8 mouse cellular contexts compared by ENCODE assay signal in the genomic region with DNA sequence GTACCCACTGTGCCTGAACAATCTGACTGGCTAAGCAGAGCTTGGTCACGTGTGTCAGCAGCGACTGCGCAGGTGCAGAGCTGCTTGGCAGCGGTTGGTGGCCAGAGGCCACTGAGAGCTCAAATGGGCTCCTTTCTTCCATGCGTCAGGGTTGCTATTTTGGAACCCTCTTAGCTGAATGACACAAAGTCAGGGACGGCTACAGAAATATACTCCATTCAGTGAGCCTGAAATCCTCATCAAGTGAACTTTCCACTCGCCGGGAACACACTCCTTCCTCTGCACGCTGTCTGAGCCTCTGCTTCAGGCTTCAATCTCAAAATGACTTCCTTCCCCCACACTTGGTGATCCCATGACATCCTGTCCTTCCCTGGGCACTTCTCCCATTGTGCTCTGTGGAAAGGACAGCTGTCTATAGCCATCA. TPM values are rescaled to one million over a fixed set of nuclear protein-coding genes. Genes with fewer than 3 reads are reported as not detected.
DNase-seq lines count a peak whose midpoint lies in the region; ATAC-seq and TF ChIP-seq lines count a peak whose summit lies in the region.

No protein-coding gene starts in this region.

- no peak for TF ChIP-seq CTCF in layer of hippocampus, adult 2 months (conservative IDR thresholded peaks at IDR 0.05)
- TF ChIP-seq CTCF in kidney, postnatal 0 days (IDR thresholded peaks at IDR 0.05; ENCODE audit: low read depth): no peak

- no peaks in the 10 kb centered on the region for H3K9me3 ChIP-seq in kidney, postnatal 0 days (replicated peaks; ENCODE audit: low read length)
- H3K9me3 ChIP-seq in neural tube, embryonic 15.5 days (replicated peaks): no peaks in the 10 kb centered on the region

- peak overlapping the region; percentile 78 for H3K27ac ChIP-seq in layer of hippocampus, adult 2 months
- H3K27ac ChIP-seq in kidney, postnatal 0 days: peak overlapping the region; percentile 86
- peak overlapping the region; percentile 10; the same call in 1 of the 2 replicates for H3K27ac ChIP-seq in neural tube, embryonic 15.5 days (replicated peaks)

- peaks cover 23% of the 10 kb centered on the region; the same call in 1 of the 2 replicates for H3K4me1 ChIP-seq in kidney, postnatal 0 days (replicated peaks; ENCODE audit: insufficient read depth, low read length)
- peaks cover 25% of the 10 kb centered on the region for H3K4me1 ChIP-seq in neural tube, embryonic 15.5 days

- H3K27me3 ChIP-seq in kidney, postnatal 0 days (ENCODE audit: insufficient read depth, low read length): no peaks in the 10 kb centered on the region
- H3K27me3 ChIP-seq in neural tube, embryonic 15.5 days (replicated peaks): no peaks in the 10 kb centered on the region

- peaks cover 8% of the 10 kb centered on the region for H3K36me3 ChIP-seq in kidney, postnatal 0 days (ENCODE audit: insufficient read depth, low read length)
- H3K36me3 ChIP-seq in neural tube, embryonic 15.5 days: peaks cover 12% of the 10 kb centered on the region

- 52% methylated on average over 9 of the region's 9 CpGs for WGBS in kidney, postnatal 0 days
- WGBS in neural tube, embryonic 15.5 days: 55% methylated on average over 9 of the region's 9 CpGs

- no peak overlapping the region for H3K4me2 ChIP-seq in kidney, postnatal 0 days (ENCODE audit: low read length)
- H3K4me2 ChIP-seq in neural tube, embryonic 15.5 days: no peak overlapping the region

- DNase-seq in layer of hippocampus, adult 2 months (ENCODE audit: low spot score in 2 of 2): peak in 1 of 2 experiments; percentile 51
- no peak for DNase-seq in layer of hippocampus, adult 9-10 months (ENCODE audit: low spot score)
- peak; percentile 31 to 54 for DNase-seq in cerebellum, postnatal 36 days
- DNase-seq in gastrocnemius, postnatal 36 days: peak; percentile 53 to 72
- no peak for DNase-seq in kidney, postnatal 0 days (ENCODE audit: low spot score)
- no peak for DNase-seq in thymus, postnatal 0 days (ENCODE audit: low spot score)
- DNase-seq in retina, postnatal 1 day: no peak

- no peak overlapping the region for H3K9ac ChIP-seq in kidney, postnatal 0 days (ENCODE audit: low read depth, low read length)
- H3K9ac ChIP-seq in neural tube, embryonic 15.5 days (replicated peaks): no peak overlapping the region

- no peak overlapping the region; the same call in 1 of the 2 replicates for H3K4me3 ChIP-seq in layer of hippocampus, adult 2 months
- no peak overlapping the region for H3K4me3 ChIP-seq in kidney, postnatal 0 days (replicated peaks; ENCODE audit: low read depth, low read length)
- no peak overlapping the region for H3K4me3 ChIP-seq in neural tube, embryonic 15.5 days (replicated peaks)

- intact Hi-C loops in gastrocnemius, postnatal 36 days (cut with DNase I): no loop called here

- ATAC-seq in kidney, postnatal 0 days (replicated peaks; ENCODE audit: low FRiP score, low read depth): no peak
- ATAC-seq in neural tube, embryonic 15.5 days (ENCODE audit: low FRiP score): no peak

RNA-seq across cellular contexts. Expression of a gene that starts 16.1 kb away (rescaled TPM):
- 10 to 100 TPM; 30.6 to 38.5 TPM for total RNA-seq in layer of hippocampus, adult 2 months (2021)
- 1 to 10 TPM; 8.6 to 9.1 TPM for total RNA-seq in gastrocnemius, postnatal 36 days (2021)
- polyA plus RNA-seq in kidney, postnatal 0 days (2015; fragmentation: Nextera tagmentation; extraction: Ambion mirVana): 186 and 191 TPM in 2 replicates
- polyA plus RNA-seq in neural tube, embryonic 15.5 days (2015; fragmentation: Nextera tagmentation; extraction: Ambion mirVana): 159 and 163 TPM in 2 replicates
- polyA plus RNA-seq in thymus, postnatal 0 days (2015; fragmentation: Nextera tagmentation; extraction: Ambion mirVana): 17.4 and 17.8 TPM in 2 replicates

Comparison
In these comparisons a context has a peak if more than half of its experiments do, and no peak if none do; other contexts are left out.
1. DNase-seq: peak in cerebellum, postnatal 36 days (2 of 2) and gastrocnemius, postnatal 36 days (2 of 2); none in layer of hippocampus, adult 9-10 months (single experiment), kidney, postnatal 0 days (single experiment), thymus, postnatal 0 days (single experiment) and retina, postnatal 1 day (single experiment).
2. H3K27ac ChIP-seq: peak in every context shown above with its lines; median percentile 86 in kidney, postnatal 0 days; 78 in layer of hippocampus, adult 2 months; 10 in neural tube, embryonic 15.5 days.